Mouse (Mus musculus): ENCODE data around the gene Gm10721. TPM values are rescaled to one million over a fixed set of nuclear protein-coding genes. Genes with fewer than 3 reads are reported as not detected.
A peak's percentile ranks its signal among the peaks of the same experiment; 100 is the strongest.
"Not testable (repeated sequence)": the region's sequence is repeated elsewhere in the genome, so short reads cannot be mapped to it uniquely, and the experiment has no call there.

The Gm10721 gene
- polyA plus RNA-seq, 1 experiment from 2014 or later: not detected

DNA sequence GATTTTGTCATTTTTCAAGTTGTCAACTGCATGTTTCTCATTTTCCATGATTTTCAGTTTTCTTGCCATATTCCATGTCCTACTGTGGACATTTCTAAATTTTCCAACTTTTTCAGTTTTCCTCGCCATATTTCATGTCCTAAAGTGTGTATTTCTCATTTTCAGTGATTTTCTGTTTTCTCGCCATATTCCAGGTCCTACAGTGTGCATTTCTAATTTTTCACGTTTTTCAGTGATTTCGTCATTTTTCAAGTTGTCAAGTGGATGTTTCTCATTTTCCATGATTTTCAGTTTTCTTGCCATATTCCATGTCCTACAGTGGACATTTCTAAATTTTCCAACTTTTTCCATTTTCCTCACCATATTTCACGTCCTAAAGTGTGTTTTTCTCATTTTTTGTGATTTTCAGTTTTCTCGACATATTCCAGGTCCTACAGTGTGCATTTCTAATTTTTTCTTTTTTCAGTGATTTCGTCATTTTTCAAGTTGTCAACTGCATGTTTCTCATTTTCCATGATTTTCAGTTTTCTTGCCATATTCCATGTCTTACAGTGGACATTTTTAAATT lies 802 bp upstream of the Gm10721 start:
- not testable (repeated sequence) for H3K27me3 ChIP-seq (ENCODE audit: control insufficient read depth, insufficient read depth, low read length); H3K27ac ChIP-seq (ENCODE audit: low read depth, low read length); H3K36me3 ChIP-seq (ENCODE audit: control insufficient read depth, insufficient read depth, low read length); DNase-seq (ENCODE audit: low spot score, missing footprints); H3K4me1 ChIP-seq (ENCODE audit: control insufficient read depth, insufficient read depth, low read length); H3K9me3 ChIP-seq (ENCODE audit: control insufficient read depth, low read length); H3K9ac ChIP-seq (ENCODE audit: low read length); H3K4me3 ChIP-seq (ENCODE audit: low read depth, low read length); H3K4me2 ChIP-seq; ATAC-seq (ENCODE audit: low FRiP score)
- WGBS: 91% methylated on average over 2 of the region's 7 CpGs

DNA sequence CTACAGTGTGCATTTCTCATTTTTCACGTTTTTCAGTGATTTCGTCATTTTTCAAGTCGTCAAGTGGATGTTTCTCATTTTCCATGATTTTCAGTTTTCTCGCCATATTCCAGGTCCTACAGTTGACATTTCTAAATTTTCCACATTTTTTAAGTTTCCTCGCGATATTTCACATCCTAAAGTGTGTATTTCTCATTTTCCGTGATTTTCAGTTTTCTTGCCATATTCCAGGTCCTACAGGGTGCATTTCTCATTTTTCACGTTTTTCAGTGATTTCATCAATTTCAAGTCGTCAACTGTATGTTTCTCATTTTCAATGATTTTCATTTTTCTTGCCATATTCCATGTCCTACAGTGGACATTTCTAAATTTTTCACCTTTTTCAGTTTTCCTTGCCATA lies 2.4 kb downstream of the Gm10721 start, which contains the start of gene Gm10720:
Gm10720 (plus strand) TSS at position 301 of the 400 bp plus-strand sequence.
- 55% methylated on average over 4 of the region's 9 CpGs for WGBS

DNA sequence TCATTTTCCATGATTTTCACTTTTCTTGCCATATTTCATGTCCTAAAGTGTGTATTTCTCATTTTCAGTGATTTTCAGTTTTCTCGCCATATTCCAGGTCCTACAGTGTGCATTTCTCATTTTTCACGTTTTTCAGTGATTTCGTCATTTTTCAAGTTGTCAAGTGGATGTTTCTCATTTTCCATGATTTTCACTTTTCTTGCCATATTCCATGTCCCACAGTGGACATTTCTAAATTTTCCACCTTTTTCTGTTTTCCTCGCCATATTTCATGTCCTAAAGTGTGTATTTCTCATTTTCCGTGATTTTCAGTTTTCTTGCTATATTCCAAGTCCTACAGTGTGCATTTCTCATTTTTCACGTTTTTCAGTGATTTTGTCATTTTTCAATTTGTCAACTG lies 3.0 kb downstream of the Gm10721 start:
- DNase-seq (ENCODE audit: low spot score, missing footprints); H3K27me3 ChIP-seq (ENCODE audit: control insufficient read depth, insufficient read depth, low read length); ATAC-seq (ENCODE audit: low FRiP score); H3K9me3 ChIP-seq (ENCODE audit: control insufficient read depth, low read length); H3K4me2 ChIP-seq; H3K9ac ChIP-seq (ENCODE audit: low read length); H3K27ac ChIP-seq (ENCODE audit: low read depth, low read length); H3K4me1 ChIP-seq (ENCODE audit: control insufficient read depth, insufficient read depth, low read length); H3K36me3 ChIP-seq (ENCODE audit: control insufficient read depth, insufficient read depth, low read length); H3K4me3 ChIP-seq (ENCODE audit: low read depth, low read length): not testable (repeated sequence)
- 78% methylated on average over 4 of the region's 6 CpGs for WGBS

More for the DNA sequence above, 2.4 kb downstream of the Gm10721 start, which contains the start of gene Gm10720:
- H3K4me1 ChIP-seq (ENCODE audit: control insufficient read depth, insufficient read depth, low read length); H3K27ac ChIP-seq (ENCODE audit: low read depth, low read length); H3K4me3 ChIP-seq (ENCODE audit: low read depth, low read length); ATAC-seq (ENCODE audit: low FRiP score); H3K9ac ChIP-seq (ENCODE audit: low read length); DNase-seq (ENCODE audit: low spot score, missing footprints); H3K36me3 ChIP-seq (ENCODE audit: control insufficient read depth, insufficient read depth, low read length); H3K4me2 ChIP-seq; H3K27me3 ChIP-seq (ENCODE audit: control insufficient read depth, insufficient read depth, low read length); H3K9me3 ChIP-seq (ENCODE audit: control insufficient read depth, low read length): not testable (repeated sequence)

DNA sequence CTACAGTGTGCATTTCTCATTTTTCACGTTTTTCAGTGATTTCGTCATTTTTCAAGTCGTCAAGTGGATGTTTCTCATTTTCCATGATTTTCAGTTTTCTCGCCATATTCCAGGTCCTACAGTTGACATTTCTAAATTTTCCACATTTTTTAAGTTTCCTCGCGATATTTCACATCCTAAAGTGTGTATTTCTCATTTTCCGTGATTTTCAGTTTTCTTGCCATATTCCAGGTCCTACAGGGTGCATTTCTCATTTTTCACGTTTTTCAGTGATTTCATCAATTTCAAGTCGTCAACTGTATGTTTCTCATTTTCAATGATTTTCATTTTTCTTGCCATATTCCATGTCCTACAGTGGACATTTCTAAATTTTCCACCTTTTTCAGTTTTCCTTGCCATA lies 4.2 kb downstream of the Gm10721 start, which contains the start of gene Gm10719:
Gm10719 (plus strand) TSS at position 301 of the 400 bp plus-strand sequence.
- H3K4me2 ChIP-seq; H3K27ac ChIP-seq (ENCODE audit: low read depth, low read length); H3K36me3 ChIP-seq (ENCODE audit: control insufficient read depth, insufficient read depth, low read length); H3K4me1 ChIP-seq (ENCODE audit: control insufficient read depth, insufficient read depth, low read length); ATAC-seq (ENCODE audit: low FRiP score); DNase-seq (ENCODE audit: low spot score, missing footprints); H3K9ac ChIP-seq (ENCODE audit: low read length); H3K9me3 ChIP-seq (ENCODE audit: control insufficient read depth, low read length); H3K4me3 ChIP-seq (ENCODE audit: low read depth, low read length); H3K27me3 ChIP-seq (ENCODE audit: control insufficient read depth, insufficient read depth, low read length): not testable (repeated sequence)
- no CpG with 5 or more reads among the region's 9 CpGs for WGBS

DNA sequence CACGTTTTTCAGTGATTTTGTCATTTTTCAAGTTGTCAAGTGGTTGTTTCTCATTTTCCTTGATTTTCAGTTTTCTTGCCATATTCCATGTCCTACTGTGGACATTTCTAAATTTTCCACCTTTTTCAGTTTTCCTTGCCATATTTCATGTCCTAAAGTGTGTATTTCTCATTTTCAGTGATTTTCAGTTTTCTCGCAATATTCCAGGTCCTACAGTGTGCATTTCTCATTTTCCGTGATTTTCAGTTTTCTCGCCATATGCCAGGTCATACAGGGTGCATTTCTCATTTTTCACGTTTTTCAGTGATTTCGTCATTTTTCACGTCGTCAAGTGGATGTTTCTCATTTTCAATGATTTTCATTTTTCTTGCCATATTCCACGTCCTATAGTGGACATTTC lies 6.0 kb downstream of the Gm10721 start:
- not testable (repeated sequence) for H3K4me3 ChIP-seq (ENCODE audit: low read depth, low read length); DNase-seq (ENCODE audit: low spot score, missing footprints); ATAC-seq (ENCODE audit: low FRiP score); H3K9me3 ChIP-seq (ENCODE audit: control insufficient read depth, low read length); H3K4me1 ChIP-seq (ENCODE audit: control insufficient read depth, insufficient read depth, low read length); H3K4me2 ChIP-seq; H3K9ac ChIP-seq (ENCODE audit: low read length); H3K27me3 ChIP-seq (ENCODE audit: control insufficient read depth, insufficient read depth, low read length); H3K27ac ChIP-seq (ENCODE audit: low read depth, low read length); H3K36me3 ChIP-seq (ENCODE audit: control insufficient read depth, insufficient read depth, low read length)
- 63% methylated on average over 9 of the region's 9 CpGs for WGBS

DNA sequence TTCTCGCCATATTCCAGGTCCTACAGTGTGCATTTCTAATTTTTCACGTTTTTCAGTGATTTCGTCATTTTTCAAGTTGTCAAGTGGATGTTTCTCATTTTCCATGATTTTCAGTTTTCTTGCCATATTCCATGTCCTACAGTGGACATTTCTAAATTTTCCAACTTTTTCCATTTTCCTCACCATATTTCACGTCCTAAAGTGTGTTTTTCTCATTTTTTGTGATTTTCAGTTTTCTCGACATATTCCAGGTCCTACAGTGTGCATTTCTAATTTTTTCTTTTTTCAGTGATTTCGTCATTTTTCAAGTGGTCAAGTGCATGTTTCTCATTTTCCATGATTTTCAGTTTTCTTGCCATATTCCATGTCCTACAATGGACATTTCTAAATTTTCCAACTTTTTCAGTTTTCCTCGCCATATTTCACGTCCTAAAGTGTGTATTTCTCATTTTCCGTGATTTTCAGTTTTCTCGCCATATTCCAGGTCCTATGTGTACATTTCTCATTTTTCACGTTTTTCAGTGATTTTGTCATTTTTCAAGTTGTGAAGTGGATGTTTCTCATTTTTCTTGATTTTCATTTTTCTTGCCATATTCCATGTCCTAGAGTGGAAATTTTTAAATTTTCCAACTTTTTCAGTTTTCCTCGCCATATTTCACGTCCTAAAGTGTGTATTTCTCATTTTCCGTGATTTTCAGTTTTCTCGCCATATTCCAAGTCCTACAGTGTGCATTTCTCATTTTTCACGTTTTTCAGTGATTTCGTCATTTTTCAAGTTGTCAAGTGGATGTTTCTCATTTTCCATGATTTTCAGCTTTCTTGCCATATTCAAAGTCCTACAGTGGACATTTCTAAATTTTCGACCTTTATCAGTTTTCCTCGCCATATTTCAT lies 7.1 kb downstream of the Gm10721 start:
- not testable (repeated sequence) for H3K4me3 ChIP-seq (ENCODE audit: low read depth, low read length); H3K4me2 ChIP-seq; H3K4me1 ChIP-seq (ENCODE audit: control insufficient read depth, insufficient read depth, low read length); DNase-seq (ENCODE audit: low spot score, missing footprints); H3K36me3 ChIP-seq (ENCODE audit: control insufficient read depth, insufficient read depth, low read length); H3K9me3 ChIP-seq (ENCODE audit: control insufficient read depth, low read length); H3K9ac ChIP-seq (ENCODE audit: low read length); H3K27me3 ChIP-seq (ENCODE audit: control insufficient read depth, insufficient read depth, low read length); H3K27ac ChIP-seq (ENCODE audit: low read depth, low read length)
- WGBS: 75% methylated on average over 11 of the region's 19 CpGs
- ATAC-seq (ENCODE audit: low FRiP score): peak; percentile 60

DNA sequence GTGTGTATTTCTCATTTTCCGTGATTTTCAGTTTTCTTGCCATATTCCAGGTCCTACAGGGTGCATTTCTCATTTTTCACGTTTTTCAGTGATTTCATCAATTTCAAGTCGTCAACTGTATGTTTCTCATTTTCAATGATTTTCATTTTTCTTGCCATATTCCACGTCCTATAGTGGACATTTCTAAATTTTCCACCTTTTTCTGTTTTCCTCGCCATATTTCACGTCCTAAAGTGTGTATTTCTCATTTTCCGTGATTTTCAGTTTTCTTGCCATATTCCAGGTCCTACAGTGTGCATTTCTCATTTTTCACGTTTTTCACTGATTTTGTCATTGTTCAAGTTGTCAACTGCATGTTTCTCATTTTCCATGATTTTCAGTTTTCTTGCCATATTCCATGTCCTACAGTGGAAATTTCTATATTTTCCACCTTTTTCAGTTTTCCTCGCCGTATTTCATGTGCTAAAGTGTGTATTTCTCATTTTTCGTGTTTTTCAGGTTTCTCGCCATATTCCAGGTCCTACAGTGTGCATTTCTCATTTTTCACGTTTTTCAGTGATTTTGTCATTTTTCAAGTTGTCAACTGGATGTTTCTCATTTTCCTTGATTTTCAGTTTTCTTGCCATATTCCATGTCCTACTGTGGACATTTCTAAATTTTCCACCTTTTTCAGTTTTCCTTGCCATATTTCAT lies 9.5 kb downstream of the Gm10721 start:
- not testable (repeated sequence) for H3K9ac ChIP-seq (ENCODE audit: low read length); ATAC-seq (ENCODE audit: low FRiP score); H3K27me3 ChIP-seq (ENCODE audit: control insufficient read depth, insufficient read depth, low read length); H3K4me1 ChIP-seq (ENCODE audit: control insufficient read depth, insufficient read depth, low read length); H3K4me3 ChIP-seq (ENCODE audit: low read depth, low read length); H3K9me3 ChIP-seq (ENCODE audit: control insufficient read depth, low read length); H3K27ac ChIP-seq (ENCODE audit: low read depth, low read length); H3K36me3 ChIP-seq (ENCODE audit: control insufficient read depth, insufficient read depth, low read length); H3K4me2 ChIP-seq
- peak; percentile 84 for DNase-seq (ENCODE audit: low spot score, missing footprints)
- 68% methylated on average over 9 of the region's 13 CpGs for WGBS

DNA sequence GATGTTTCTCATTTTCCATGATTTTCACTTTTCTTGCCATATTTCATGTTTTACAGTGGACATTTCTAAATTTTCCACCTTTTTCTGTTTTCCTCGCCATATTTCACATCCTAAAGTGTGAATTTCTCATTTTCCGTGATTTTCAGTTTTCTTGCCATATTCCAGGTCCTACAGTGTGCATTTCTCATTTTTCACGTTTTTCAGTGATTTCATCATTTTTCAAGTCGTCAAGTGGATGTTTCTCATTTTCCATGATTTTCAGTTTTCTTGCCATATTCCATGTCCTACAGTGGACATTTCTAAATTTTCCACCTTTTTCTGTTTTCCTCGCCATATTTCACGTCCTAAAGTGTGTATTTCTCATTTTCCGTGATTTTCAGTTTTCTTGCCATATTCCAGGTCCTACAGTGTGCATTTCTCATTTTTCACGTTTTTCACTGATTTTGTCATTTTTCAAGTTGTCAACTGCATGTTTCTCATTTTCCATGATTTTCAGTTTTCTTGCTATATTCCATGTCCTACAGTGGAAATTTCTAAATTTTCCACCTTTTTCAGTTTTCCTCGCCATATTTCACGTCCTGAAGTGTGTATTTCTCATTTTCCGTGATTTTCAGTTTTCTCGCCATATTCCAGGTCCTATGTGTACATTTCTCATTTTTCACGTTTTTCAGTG lies 10.5 kb downstream of the Gm10721 start, which contains the start of gene Gm10718:
Gm10718 (plus strand) TSS at position 236 of the 673 bp plus-strand sequence.
- not testable (repeated sequence) for H3K9ac ChIP-seq (ENCODE audit: low read length); H3K27ac ChIP-seq (ENCODE audit: low read depth, low read length); H3K4me2 ChIP-seq; ATAC-seq (ENCODE audit: low FRiP score); H3K36me3 ChIP-seq (ENCODE audit: control insufficient read depth, insufficient read depth, low read length); H3K4me1 ChIP-seq (ENCODE audit: control insufficient read depth, insufficient read depth, low read length); DNase-seq (ENCODE audit: low spot score, missing footprints); H3K27me3 ChIP-seq (ENCODE audit: control insufficient read depth, insufficient read depth, low read length); H3K9me3 ChIP-seq (ENCODE audit: control insufficient read depth, low read length); H3K4me3 ChIP-seq (ENCODE audit: low read depth, low read length)
- WGBS: 73% methylated on average over 9 of the region's 13 CpGs
